Mouse (Mus musculus) spleen, adult 2 months (tissue): ENCODE data around the gene Nlgn2.

Experiments
- CTCF ChIP-seq: fragments of 200-500 bp; IDR thresholded peaks from 2 replicates; pipeline ENCODE4 v1.5.1; 2011; ENCODE audit warnings: mild to moderate bottlenecking, inconsistent platforms; ENCODE audit not compliant: insufficient read depth, insufficient read length, insufficient replicate concordance; ENCODE audit errors: extremely low read depth
- POLR2A ChIP-seq: fragments of 200-500 bp; IDR thresholded peaks from 2 replicates; pipeline ENCODE4 v1.6.1; 2011; ENCODE audit warnings: low read depth, low read length, inconsistent platforms

DNA sequence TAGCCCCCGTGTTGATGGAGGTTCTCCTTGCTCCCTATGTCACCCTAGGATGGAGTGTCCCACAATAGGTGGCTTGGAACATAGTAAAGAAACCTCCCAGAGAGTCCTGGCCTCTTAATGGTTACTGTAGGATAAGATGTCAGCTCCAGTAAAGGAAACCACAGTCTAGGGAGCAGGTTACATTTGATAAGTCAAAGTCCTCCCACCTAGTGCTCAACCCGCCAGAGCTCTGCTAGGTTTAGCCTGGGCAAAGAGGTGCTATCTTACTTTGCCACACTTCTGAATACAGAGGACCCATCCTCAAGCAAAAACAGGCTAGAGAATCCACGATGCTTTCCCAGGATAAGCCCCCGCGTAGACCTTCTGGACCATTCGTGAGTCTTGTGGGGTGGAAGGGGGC lies 41.4 kb upstream of the Nlgn2 start:
- TF ChIP-seq POLR2A: no peak
- no peak for TF ChIP-seq CTCF
